Mouse (Mus musculus): ENCODE data around the gene Maff.

GRCm38 (mm10) chr15:79400975-79401365 is 54.5 kb downstream of the Maff start:
- TF ChIP-seq POLR2A (IDR thresholded peaks at IDR 0.05; ENCODE audit: extremely low read depth, insufficient read depth, low read length) = no peak
- no peak for TF ChIP-seq CTCF (IDR thresholded peaks at IDR 0.05; ENCODE audit: extremely low read depth, insufficient read depth, low read length)

Measured in cortical plate, adult 2 months (tissue).